Mouse (Mus musculus): ENCODE data around the gene Tas1r1.

- TF ChIP-seq CTCF (IDR thresholded peaks at IDR 0.05; ENCODE audit: low read depth) (no peak), EP300 (IDR thresholded peaks at IDR 0.05; ENCODE audit: low read depth) (no peak)
These were observed 16.7 kb downstream of the Tas1r1 start for GRCm38 (mm10) chr4:152021568-152022097.
